Mouse (Mus musculus) midbrain, embryonic 16.5 days (tissue): ENCODE measurements around the gene Pom121l12. TPM values are rescaled to one million over a fixed set of nuclear protein-coding genes. Genes with fewer than 3 reads are reported as not detected.

ENCODE experiments used
- ATAC-seq: fragments of 200-750 bp; cut with Nextera tagmentation; 2 replicates; pipeline ENCODE4 v1.8.0; 2017; ENCODE audit warnings: moderate TSS enrichment
- H3K27ac ChIP-seq: fragments of 300-500 bp; sonication (generic); 2 replicates; pipeline ENCODE4 v1.5.1; 2014; ENCODE audit warnings: mild to moderate bottlenecking, low read length, mixed read lengths
- H3K27me3 ChIP-seq: fragments of 300-500 bp; sonication (generic); 2 replicates; pipeline ENCODE4 v1.6.1; 2014; ENCODE audit warnings: low read depth, low read length, mixed read lengths; ENCODE audit not compliant: control insufficient read depth, insufficient read depth
- H3K36me3 ChIP-seq: fragments of 300-500 bp; sonication (generic); 2 replicates; pipeline ENCODE4 v1.6.1; 2014; ENCODE audit warnings: mild to moderate bottlenecking, low read length, moderate library complexity, mixed read lengths; ENCODE audit not compliant: control insufficient read depth, insufficient read depth
- H3K4me1 ChIP-seq: fragments of 300-500 bp; sonication (generic); 2 replicates; pipeline ENCODE4 v1.6.1; 2014; ENCODE audit warnings: mild to moderate bottlenecking, low read length, mixed read lengths; ENCODE audit not compliant: control insufficient read depth, insufficient read depth
- H3K4me2 ChIP-seq: fragments of 300-500 bp; sonication (generic); 2 replicates; pipeline ENCODE4 v1.6.1; 2014; ENCODE audit warnings: mild to moderate bottlenecking, low read length, mixed read lengths
- H3K4me3 ChIP-seq: fragments of 300-500 bp; sonication (generic); 2 replicates; pipeline ENCODE4 v1.5.1; 2014; ENCODE audit warnings: low read depth, mild to moderate bottlenecking, low read length, moderate library complexity, mixed read lengths
- H3K9ac ChIP-seq: fragments of 300-500 bp; sonication (generic); 2 replicates; pipeline ENCODE4 v1.6.1; 2014; ENCODE audit warnings: low read depth, low read length, mixed read lengths
- H3K9me3 ChIP-seq: fragments of 300-500 bp; sonication (generic); replicated peaks from 2 replicates; pipeline ENCODE4 v1.6.1; 2014; ENCODE audit warnings: mild to moderate bottlenecking, low read length, mixed read lengths; ENCODE audit not compliant: control insufficient read depth, poor library complexity, severe bottlenecking
- WGBS: fragments of 180-500 bp; shearing (Covaris S2); extraction: QIAGEN DNeasy Blood & Tissue Kit; methylation state at CpG from one replicate; pipeline ENCODE4 v1.1.7; 2014; 5-methylcytosine and 5-hydroxymethylcytosine counted together
- polyA plus RNA-seq: library from polyadenylated mRNA; unstranded; fragments of >200 nt; fragmentation: Nextera tagmentation; extraction: Ambion mirVana; gene quantifications from 2 replicates; pipeline ENCODE4 v1.2.1, GENCODE M21; 2015

The Pom121l12 gene
- polyA plus RNA-seq = not detected in 2 replicates

DNA sequence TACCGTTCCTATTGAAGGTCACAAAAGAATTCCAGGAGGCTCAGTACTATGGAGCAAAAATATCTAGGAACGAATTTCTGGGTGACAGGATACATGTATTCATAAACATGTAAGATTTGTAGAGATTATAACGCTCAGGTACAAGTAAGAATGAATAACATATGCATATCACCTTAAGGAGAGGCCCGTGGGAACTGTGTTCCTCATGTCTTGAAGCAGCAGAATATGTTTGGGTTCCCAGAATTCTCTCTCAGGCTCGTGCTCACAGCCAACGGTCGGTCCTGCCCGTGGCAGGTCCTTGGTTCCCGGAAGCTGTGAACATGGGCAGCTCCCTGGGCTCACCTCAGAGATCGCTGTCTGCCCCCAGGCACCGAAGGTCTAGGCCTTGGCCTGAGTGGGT, at the start of gene Pom121l12:
Gene Pom121l12, plus strand, starts transcription at position 301 of the 400 bp plus-strand sequence.
- WGBS = 90% methylated on average over 11 of the region's 11 CpGs
- Histone ChIP-seq H3K4me3 (no peak within 1 kb of the TSS), H3K4me2 (no peak within 1 kb of the TSS), H3K9me3 (no peaks in the 10 kb centered on the region), H3K27me3 (no peaks in the 10 kb centered on the region), H3K27ac (no peak within 1 kb of the TSS), H3K4me1 (no peaks in the 10 kb centered on the region), H3K9ac (no peak within 1 kb of the TSS), H3K36me3 (no peaks in the 10 kb centered on the region)
- no peak for ATAC-seq

DNA sequence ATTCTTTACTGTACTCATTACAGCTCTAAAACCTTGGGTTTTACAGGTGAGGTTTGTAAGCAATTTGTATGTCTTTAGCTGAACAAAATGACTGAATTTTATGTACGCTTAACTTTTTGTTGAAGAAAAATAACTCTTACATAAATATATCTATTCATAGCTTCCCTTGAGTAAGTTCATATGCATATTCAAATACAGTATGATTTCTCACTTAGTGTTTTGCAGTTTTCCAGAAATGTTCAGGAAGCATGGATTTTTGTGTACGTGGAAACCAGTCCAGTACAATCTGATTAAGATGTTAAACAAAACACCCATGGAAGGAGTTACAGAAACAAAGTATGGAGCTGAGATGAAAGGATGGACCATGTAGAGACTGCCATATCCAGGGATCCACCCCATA, 12.8 kb downstream of the Pom121l12 start:
- no peak overlapping the region for H3K27ac ChIP-seq
- H3K27me3 ChIP-seq = no peaks in the 10 kb centered on the region
- H3K4me2 ChIP-seq = no peak overlapping the region
- ATAC-seq = no peak
- 95% methylated on average over 2 of the region's 2 CpGs for WGBS
- no peaks in the 10 kb centered on the region for H3K9me3 ChIP-seq
- no peak overlapping the region for H3K9ac ChIP-seq
- H3K4me1 ChIP-seq = no peaks in the 10 kb centered on the region
- no peaks in the 10 kb centered on the region for H3K36me3 ChIP-seq
- H3K4me3 ChIP-seq = no peak overlapping the region
